Mouse (Mus musculus): ENCODE data around the gene Pgbd1. TPM values are rescaled to one million over a fixed set of nuclear protein-coding genes. Genes with fewer than 3 reads are reported as not detected.
"Not testable (repeated sequence)": the region's sequence is repeated elsewhere in the genome, so short reads cannot be mapped to it uniquely, and the experiment has no call there.

Pgbd1 gene
- total RNA-seq, 4 experiments from 2014 or later = 1.4 to 1.9 (median 1.6) TPM

- DNase-seq (ENCODE audit: low spot score in 2 of 2) = no peak
These were observed 25.1 kb downstream of the Pgbd1 start for GRCm38 (mm10) chr13:21415750-21416149.

- no peak for DNase-seq (ENCODE audit: low spot score in 2 of 2)
These were observed 25.6 kb downstream of the Pgbd1 start for GRCm38 (mm10) chr13:21415266-21415665.

- DNase-seq (ENCODE audit: low spot score in 2 of 2) = no peak
These were observed 26.3 kb downstream of the Pgbd1 start for GRCm38 (mm10) chr13:21414231-21415212.

- no peak for DNase-seq (ENCODE audit: low spot score in 2 of 2)
These were observed 31.9 kb downstream of the Pgbd1 start for GRCm38 (mm10) chr13:21408805-21409459.

GRCm38 (mm10) chr13:21407969-21408804 lies 32.7 kb downstream of the Pgbd1 start:
- peak; percentile 72 to 89 for DNase-seq (ENCODE audit: low spot score in 2 of 2)

GRCm38 (mm10) chr13:21407341-21407740 lies 33.5 kb downstream of the Pgbd1 start:
- no peak for DNase-seq (ENCODE audit: low spot score in 2 of 2)

GRCm38 (mm10) chr13:21402848-21403247 lies 38.0 kb downstream of the Pgbd1 start:
- no peak for DNase-seq (ENCODE audit: low spot score in 2 of 2)

- DNase-seq (ENCODE audit: low spot score in 2 of 2) = peak; percentile 57 to 59
These were observed 38.5 kb downstream of the Pgbd1 start, which contains the start of gene Zkscan3 for GRCm38 (mm10) chr13:21402287-21402846. Gene Zkscan3 (minus strand): TSS chr13:21402755.

GRCm38 (mm10) chr13:21401636-21402286 lies 39.1 kb downstream of the Pgbd1 start:
- no peak for DNase-seq (ENCODE audit: low spot score in 2 of 2)

GRCm38 (mm10) chr13:21401166-21401565 lies 39.7 kb downstream of the Pgbd1 start:
- no peak for DNase-seq (ENCODE audit: low spot score in 2 of 2)

- DNase-seq (ENCODE audit: low spot score in 2 of 2) = no peak
These were observed 43.4 kb downstream of the Pgbd1 start for GRCm38 (mm10) chr13:21397486-21397885.

- DNase-seq (ENCODE audit: low spot score in 2 of 2) = not testable (repeated sequence)
These were observed 44.8 kb downstream of the Pgbd1 start for GRCm38 (mm10) chr13:21396048-21396447.

GRCm38 (mm10) chr13:21395623-21396022 lies 45.2 kb downstream of the Pgbd1 start:
- no peak for DNase-seq (ENCODE audit: low spot score in 2 of 2)

- DNase-seq (ENCODE audit: low spot score in 2 of 2) = no peak
These were observed 45.6 kb downstream of the Pgbd1 start for GRCm38 (mm10) chr13:21395211-21395610.

GRCm38 (mm10) chr13:21377773-21378172 lies 63.1 kb downstream of the Pgbd1 start:
- DNase-seq (ENCODE audit: low spot score in 2 of 2) = no peak

GRCm38 (mm10) chr13:21372700-21373099 lies 68.2 kb downstream of the Pgbd1 start:
- DNase-seq (ENCODE audit: low spot score in 2 of 2) = no peak

Measured in left cerebral cortex, adult 8-10 months (tissue).